Mouse (Mus musculus): ENCODE data around the gene Thap11.

DNA sequence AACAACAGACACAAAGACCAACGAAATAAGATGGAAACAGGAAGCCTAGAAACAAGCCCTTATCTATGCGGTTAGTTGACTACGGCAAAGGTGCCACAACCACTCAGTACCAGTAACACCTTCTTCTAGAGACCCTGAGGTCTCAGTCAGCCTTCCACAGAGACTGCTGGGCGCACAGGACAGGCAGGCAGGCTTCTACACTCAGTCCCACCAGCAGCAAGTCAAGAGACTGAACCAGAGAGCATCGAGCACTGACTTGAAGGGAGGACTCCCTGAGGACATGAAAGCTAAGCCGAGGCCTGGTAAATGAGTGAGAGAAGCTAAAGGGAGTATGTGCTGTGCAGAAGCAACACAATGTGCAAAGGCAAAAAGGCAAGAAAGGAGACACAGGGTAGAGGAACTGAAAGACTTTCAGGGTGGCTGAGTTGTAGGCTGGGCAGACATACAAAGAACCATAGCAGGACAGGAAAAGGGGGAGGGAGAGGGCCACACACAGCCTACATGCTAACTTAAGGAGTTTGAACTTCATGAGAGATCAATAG is 44.6 kb upstream of the Thap11 start:
- no peak for TF ChIP-seq CTCF (IDR thresholded peaks at IDR 0.05; ENCODE audit: low read depth, low read length)
- no peak for TF ChIP-seq POLR2A (IDR thresholded peaks at IDR 0.05; ENCODE audit: borderline replicate concordance, low read depth, low read length)
